Mouse (Mus musculus) forebrain, embryonic 15.5 days (tissue): ENCODE measurements around the gene Specc1. TPM values are rescaled to one million over a fixed set of nuclear protein-coding genes. Genes with fewer than 3 reads are reported as not detected.
A peak's percentile ranks its signal among the peaks of the same experiment; 100 is the strongest.

Experiments
- ATAC-seq: fragments of 200-750 bp; cut with Nextera tagmentation; replicated peaks from 2 replicates; pipeline ENCODE4 v1.8.0; 2017; ENCODE audit warnings: mild to moderate bottlenecking, moderate TSS enrichment, moderate library complexity
- H3K27ac ChIP-seq: fragments of 300-500 bp; sonication (generic); replicated peaks from 2 replicates; pipeline ENCODE4 v1.5.1; 2015; ENCODE audit warnings: mild to moderate bottlenecking, inconsistent platforms
- H3K27me3 ChIP-seq: fragments of 300-500 bp; sonication (generic); 2 replicates; pipeline ENCODE4 v1.6.1; 2015; ENCODE audit warnings: inconsistent platforms
- H3K36me3 ChIP-seq: fragments of 300-500 bp; sonication (generic); 2 replicates; pipeline ENCODE4 v1.6.1; 2015; ENCODE audit warnings: mild to moderate bottlenecking, inconsistent platforms
- H3K4me1 ChIP-seq: fragments of 300-500 bp; sonication (generic); 2 replicates; pipeline ENCODE4 v1.6.1; 2015; ENCODE audit warnings: inconsistent platforms
- H3K4me2 ChIP-seq: fragments of 300-500 bp; sonication (generic); replicated peaks from 2 replicates; pipeline ENCODE4 v1.6.1; 2015; ENCODE audit warnings: mild to moderate bottlenecking, inconsistent platforms
- H3K4me3 ChIP-seq: fragments of 300-500 bp; sonication (generic); 2 replicates; pipeline ENCODE4 v1.5.1; 2015; ENCODE audit warnings: mild to moderate bottlenecking, inconsistent platforms
- H3K9ac ChIP-seq: fragments of 300-500 bp; sonication (generic); replicated peaks from 2 replicates; pipeline ENCODE4 v1.6.1; 2015; ENCODE audit warnings: mild to moderate bottlenecking, inconsistent platforms
- H3K9me3 ChIP-seq: fragments of 300-500 bp; sonication (generic); 2 replicates; pipeline ENCODE4 v1.6.1; 2016; ENCODE audit warnings: inconsistent platforms
- WGBS: fragments of 180-500 bp; shearing (Covaris S2); methylation state at CpG from one replicate; pipeline ENCODE4 v1.1.7; 2015; ENCODE audit warnings: mixed read lengths; 5-methylcytosine and 5-hydroxymethylcytosine counted together
- polyA plus RNA-seq: library from polyadenylated mRNA; unstranded; fragments of >200 nt; fragmentation: Nextera tagmentation; extraction: Ambion mirVana; gene quantifications from 2 replicates; pipeline ENCODE4 v1.2.1, GENCODE M21; 2015

Gene Specc1
- polyA plus RNA-seq, 1 experiment from 2014 or later = 11.7 TPM

DNA sequence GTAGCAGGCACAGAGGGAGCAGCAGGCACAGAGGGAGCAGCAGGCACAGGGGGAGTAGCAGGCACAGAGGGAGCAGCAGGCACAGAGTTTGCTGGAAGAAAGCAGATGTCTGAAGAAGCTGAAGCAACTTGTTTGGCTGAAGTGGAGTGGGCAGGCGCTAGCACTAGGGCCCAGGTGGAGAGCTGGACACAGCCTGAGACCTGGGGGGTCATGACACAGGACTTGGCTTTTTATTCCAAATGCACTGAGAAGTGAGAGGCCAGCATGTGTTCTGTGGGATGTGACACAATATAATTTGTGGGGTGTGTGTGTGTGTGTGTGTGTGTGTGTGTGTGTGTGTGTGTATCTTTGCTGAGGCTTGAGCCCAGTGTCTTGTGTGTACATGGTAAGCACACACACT, 64.3 kb downstream of the Specc1 start:
- 95% methylated on average over 1 of the region's 1 CpGs for WGBS
- no peak for ATAC-seq
- Histone ChIP-seq H3K36me3 (no peaks in the 10 kb centered on the region), H3K9ac (no peak overlapping the region), H3K9me3 (no peaks in the 10 kb centered on the region), H3K4me1 (peaks cover 24% of the 10 kb centered on the region), H3K4me3 (no peak overlapping the region), H3K27ac (no peak overlapping the region), H3K4me2 (no peak overlapping the region), H3K27me3 (no peaks in the 10 kb centered on the region)

DNA sequence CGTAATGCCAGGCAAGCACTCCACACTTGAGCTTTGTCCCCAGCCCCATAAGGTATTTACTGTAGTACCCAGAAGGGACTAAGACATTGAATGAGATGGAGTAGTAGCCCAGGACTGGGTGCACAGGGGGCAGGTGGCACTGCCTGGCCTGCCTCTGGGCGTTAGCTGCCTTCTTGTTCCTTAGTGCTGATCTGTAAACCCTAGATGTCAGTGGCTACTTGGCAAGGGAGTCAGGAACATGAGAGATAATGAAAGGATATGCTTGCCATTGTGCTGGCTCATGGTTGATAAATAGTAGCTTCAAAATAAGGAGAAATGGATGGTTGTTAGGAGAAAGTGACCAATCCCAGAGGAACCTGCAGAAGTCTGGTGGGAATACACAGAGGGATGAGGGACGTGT, 65.5 kb downstream of the Specc1 start:
- WGBS = 94% methylated on average over 3 of the region's 3 CpGs
- Histone ChIP-seq H3K4me1 (peaks cover 29% of the 10 kb centered on the region), H3K27me3 (no peaks in the 10 kb centered on the region), H3K9me3 (no peaks in the 10 kb centered on the region), H3K4me2 (no peak overlapping the region), H3K27ac (no peak overlapping the region), H3K9ac (no peak overlapping the region), H3K36me3 (no peaks in the 10 kb centered on the region), H3K4me3 (no peak overlapping the region)
- ATAC-seq = no peak

DNA sequence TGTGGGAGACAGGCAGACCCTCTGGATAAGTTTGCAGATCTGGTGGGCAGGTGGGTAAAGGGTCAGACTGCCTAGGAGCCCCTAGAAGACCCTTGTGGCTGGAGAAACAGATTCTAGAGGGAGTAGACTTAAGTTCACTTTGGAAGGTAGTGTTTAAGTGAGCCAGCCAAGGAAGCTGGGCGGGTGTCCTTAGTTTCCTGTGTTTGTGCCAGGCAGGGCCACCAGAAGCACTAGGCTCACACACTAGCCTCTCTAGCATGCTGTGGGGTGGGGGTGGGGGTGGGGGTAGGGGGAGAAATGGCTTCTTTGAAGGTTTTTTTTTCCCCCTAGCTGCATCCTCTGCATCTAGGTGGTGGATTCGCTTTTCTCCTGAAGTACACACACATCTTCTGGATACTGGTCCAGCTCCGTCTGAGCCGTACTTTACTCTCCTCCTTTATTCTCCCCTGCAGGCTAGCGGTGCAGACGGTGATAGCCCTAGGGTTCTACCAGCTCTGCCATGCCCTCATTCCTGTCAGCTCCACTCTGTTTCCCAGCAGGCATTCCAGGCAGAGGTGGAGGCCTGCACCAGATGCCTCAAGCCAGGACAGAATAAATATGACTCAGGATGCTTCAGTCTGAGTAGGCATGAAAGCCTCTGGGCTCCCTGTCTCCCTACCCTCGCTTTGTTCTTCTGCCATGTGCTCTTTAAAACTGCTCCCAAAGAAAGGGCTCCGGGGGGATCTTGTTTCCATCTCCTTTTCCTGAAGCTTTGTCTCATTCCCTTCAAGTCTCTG, 66.3 kb downstream of the Specc1 start:
- H3K9me3 ChIP-seq = no peaks in the 10 kb centered on the region
- H3K27me3 ChIP-seq = no peaks in the 10 kb centered on the region
- no peak overlapping the region for H3K4me2 ChIP-seq
- peaks cover 32% of the 10 kb centered on the region for H3K4me1 ChIP-seq
- H3K36me3 ChIP-seq = no peaks in the 10 kb centered on the region
- 81% methylated on average over 8 of the region's 8 CpGs for WGBS
- no peak overlapping the region for H3K9ac ChIP-seq
- H3K4me3 ChIP-seq = no peak overlapping the region
- no peak overlapping the region for H3K27ac ChIP-seq
- no peak for ATAC-seq

GRCm38 (mm10) chr11:62023494-62024233, 67.1 kb downstream of the Specc1 start:
- no peak overlapping the region for H3K4me3 ChIP-seq
- H3K9ac ChIP-seq = no peak overlapping the region
- no peaks in the 10 kb centered on the region for H3K9me3 ChIP-seq
- H3K36me3 ChIP-seq = no peaks in the 10 kb centered on the region
- 0 out of 2 replicates have a peak overlapping the region, but pooled peaks have one; percentile 2 for H3K4me2 ChIP-seq
- ATAC-seq = no peak
- 73% methylated on average over 12 of the region's 12 CpGs for WGBS
- peak overlapping the region; percentile 59; the same call in 1 of the 2 replicates for H3K27ac ChIP-seq
- H3K27me3 ChIP-seq = no peaks in the 10 kb centered on the region
- peaks cover 32% of the 10 kb centered on the region for H3K4me1 ChIP-seq

DNA sequence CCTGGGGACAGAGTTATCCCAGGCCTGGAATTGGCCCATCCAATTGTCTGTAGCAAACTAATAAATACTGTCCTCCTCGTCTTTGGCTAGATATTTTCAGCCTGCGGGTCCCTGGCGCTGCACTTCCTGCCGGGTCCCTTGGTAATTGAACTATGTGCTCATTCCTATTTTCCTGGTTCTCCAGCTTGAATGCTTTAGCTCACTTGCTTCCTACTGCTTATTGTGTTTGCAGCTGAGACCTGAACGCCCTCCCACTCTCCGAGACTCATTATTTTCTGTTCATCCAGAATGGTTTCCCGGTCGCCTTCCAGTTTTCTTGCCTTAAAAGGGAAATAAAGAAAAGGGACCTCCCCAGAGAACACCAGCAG, 67.7 kb downstream of the Specc1 start:
- H3K4me1 ChIP-seq = peaks cover 32% of the 10 kb centered on the region
- H3K9me3 ChIP-seq = no peaks in the 10 kb centered on the region
- no peak overlapping the region for H3K9ac ChIP-seq
- H3K4me2 ChIP-seq = peak overlapping the region; percentile 2; the same call in 1 of the 2 replicates
- H3K36me3 ChIP-seq = no peaks in the 10 kb centered on the region
- no peak for ATAC-seq
- 14% methylated on average over 8 of the region's 8 CpGs for WGBS
- H3K4me3 ChIP-seq = no peak overlapping the region
- no peaks in the 10 kb centered on the region for H3K27me3 ChIP-seq
- H3K27ac ChIP-seq = peak overlapping the region; percentile 59

DNA sequence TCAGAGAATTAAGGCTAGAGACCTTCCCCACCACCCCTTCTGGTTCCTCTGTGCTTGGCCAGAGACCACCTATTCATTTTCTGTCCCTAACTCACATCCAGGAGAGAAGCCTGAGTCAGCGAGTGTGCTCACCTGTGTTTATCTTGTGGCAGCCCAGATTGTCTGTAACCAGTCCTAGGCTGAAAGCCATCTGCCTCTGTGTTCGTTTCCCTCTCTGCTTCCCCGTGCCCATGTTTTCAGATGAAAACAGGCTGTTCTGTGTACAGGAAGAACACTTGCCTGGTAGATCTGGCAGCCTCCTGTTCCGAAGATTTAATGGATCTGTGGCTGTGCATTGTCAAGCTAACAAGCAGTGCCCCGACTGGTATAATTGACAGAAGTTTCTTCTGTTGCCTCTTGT, 68.4 kb downstream of the Specc1 start:
- Histone ChIP-seq H3K36me3 (no peaks in the 10 kb centered on the region), H3K4me3 (no peak overlapping the region), H3K9ac (no peak overlapping the region), H3K4me1 (peaks cover 32% of the 10 kb centered on the region), H3K9me3 (no peaks in the 10 kb centered on the region), H3K27ac (peak overlapping the region; percentile 59; the same call in 1 of the 2 replicates), H3K4me2 (no peak overlapping the region), H3K27me3 (no peaks in the 10 kb centered on the region)
- 0 out of 2 replicates have a peak, but pooled peaks have one; percentile 32 for ATAC-seq
- WGBS = 32% methylated on average over 5 of the region's 5 CpGs

DNA sequence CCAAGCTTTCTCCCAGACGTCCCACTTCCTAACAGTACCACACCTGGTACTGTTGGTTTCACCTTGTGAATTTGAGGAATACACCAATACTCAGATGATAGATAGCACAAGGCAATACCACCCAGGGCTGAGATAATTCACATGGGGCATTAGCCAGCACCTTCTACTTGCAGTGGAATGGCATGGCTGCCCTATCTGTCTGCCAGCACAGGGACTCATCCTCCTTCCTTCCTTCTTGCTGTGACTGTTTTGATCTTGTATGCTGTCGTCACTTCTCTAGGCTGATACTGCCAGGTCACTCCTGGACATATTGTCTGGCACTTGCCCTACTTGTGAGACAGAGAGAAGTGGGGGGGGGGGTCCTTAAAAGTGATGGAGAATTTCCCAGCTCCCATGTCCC, 69.2 kb downstream of the Specc1 start:
- Histone ChIP-seq H3K4me2 (no peak overlapping the region), H3K9me3 (no peaks in the 10 kb centered on the region), H3K4me1 (peaks cover 32% of the 10 kb centered on the region), H3K4me3 (no peak overlapping the region), H3K27me3 (no peaks in the 10 kb centered on the region), H3K36me3 (no peaks in the 10 kb centered on the region), H3K9ac (no peak overlapping the region), H3K27ac (no peak overlapping the region)
- WGBS = 82% methylated on average over 2 of the region's 2 CpGs
- no peak for ATAC-seq

DNA sequence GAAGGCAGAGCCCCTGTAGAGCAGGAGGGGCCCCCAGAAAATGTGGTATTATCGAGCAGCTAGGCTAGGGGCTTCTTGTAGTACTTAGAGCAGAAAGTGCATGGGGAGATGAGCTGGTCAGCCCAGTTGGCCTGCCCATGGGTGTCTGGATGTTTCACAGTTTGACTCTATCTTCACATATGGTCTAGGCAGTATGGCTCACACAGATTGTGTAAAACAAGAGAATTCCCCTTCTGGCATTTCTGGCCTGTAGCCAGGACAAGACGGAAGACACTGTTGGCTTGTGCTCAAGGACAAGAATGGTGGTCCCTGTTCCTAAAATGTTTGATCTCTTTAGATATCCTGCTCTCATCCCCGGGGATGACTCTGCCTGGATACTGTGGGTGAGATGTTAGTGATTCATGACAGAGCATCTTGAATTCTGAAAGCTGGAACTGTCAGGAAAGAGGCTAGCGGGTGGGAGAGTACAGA, 69.8 kb downstream of the Specc1 start:
- H3K4me2 ChIP-seq = no peak overlapping the region
- no peaks in the 10 kb centered on the region for H3K36me3 ChIP-seq
- H3K9me3 ChIP-seq = no peaks in the 10 kb centered on the region
- H3K27ac ChIP-seq = no peak overlapping the region
- no peak overlapping the region for H3K9ac ChIP-seq
- 69% methylated on average over 4 of the region's 4 CpGs for WGBS
- no peak overlapping the region for H3K4me3 ChIP-seq
- no peak for ATAC-seq
- H3K27me3 ChIP-seq = no peaks in the 10 kb centered on the region
- H3K4me1 ChIP-seq = peaks cover 32% of the 10 kb centered on the region

DNA sequence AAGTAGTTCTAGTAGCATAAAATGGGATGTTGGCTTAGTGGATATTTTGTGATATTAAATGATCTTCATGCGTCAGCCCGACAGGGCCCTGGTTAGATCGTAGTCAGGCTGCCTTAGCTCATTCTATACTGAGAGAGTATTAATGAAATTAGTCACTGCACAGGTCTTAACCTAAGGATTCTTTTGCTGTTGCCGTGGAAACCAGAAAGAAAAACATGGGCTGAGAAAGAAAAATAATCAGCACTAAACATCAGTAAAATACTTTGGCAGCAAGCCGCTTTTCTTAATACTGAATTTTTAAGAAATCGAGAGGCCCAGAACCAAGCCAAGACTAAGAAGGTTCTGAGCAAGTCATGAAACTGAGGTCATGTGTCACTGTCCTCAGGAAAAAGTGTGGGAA, 70.7 kb downstream of the Specc1 start:
- Histone ChIP-seq H3K36me3 (no peaks in the 10 kb centered on the region), H3K27me3 (no peaks in the 10 kb centered on the region), H3K9ac (no peak overlapping the region), H3K4me3 (no peak overlapping the region), H3K4me2 (no peak overlapping the region), H3K4me1 (peaks cover 32% of the 10 kb centered on the region), H3K27ac (0 out of 2 replicates have a peak overlapping the region, but pooled peaks have one; percentile 19), H3K9me3 (no peaks in the 10 kb centered on the region)
- ATAC-seq = no peak
- WGBS = 65% methylated on average over 6 of the region's 6 CpGs

GRCm38 (mm10) chr11:62027705-62028104, 71.1 kb downstream of the Specc1 start:
- H3K4me3 ChIP-seq = no peak overlapping the region
- peaks cover 32% of the 10 kb centered on the region for H3K4me1 ChIP-seq
- H3K36me3 ChIP-seq = no peaks in the 10 kb centered on the region
- H3K9ac ChIP-seq = no peak overlapping the region
- no peaks in the 10 kb centered on the region for H3K27me3 ChIP-seq
- H3K27ac ChIP-seq = peak overlapping the region; percentile 19; the same call in 1 of the 2 replicates
- WGBS = 51% methylated on average over 2 of the region's 2 CpGs
- no peak overlapping the region for H3K4me2 ChIP-seq
- no peak for ATAC-seq
- no peaks in the 10 kb centered on the region for H3K9me3 ChIP-seq

- ATAC-seq = no peak
- Histone ChIP-seq H3K27me3 (no peaks in the 10 kb centered on the region), H3K36me3 (no peaks in the 10 kb centered on the region), H3K4me2 (no peak overlapping the region), H3K4me1 (peaks cover 25% of the 10 kb centered on the region), H3K4me3 (no peak overlapping the region), H3K27ac (no peak overlapping the region), H3K9ac (no peak overlapping the region), H3K9me3 (no peaks in the 10 kb centered on the region)
- 88% methylated on average over 9 of the region's 9 CpGs for WGBS
Observed at GRCm38 (mm10) chr11:62029171-62029570, 72.6 kb downstream of the Specc1 start.

DNA sequence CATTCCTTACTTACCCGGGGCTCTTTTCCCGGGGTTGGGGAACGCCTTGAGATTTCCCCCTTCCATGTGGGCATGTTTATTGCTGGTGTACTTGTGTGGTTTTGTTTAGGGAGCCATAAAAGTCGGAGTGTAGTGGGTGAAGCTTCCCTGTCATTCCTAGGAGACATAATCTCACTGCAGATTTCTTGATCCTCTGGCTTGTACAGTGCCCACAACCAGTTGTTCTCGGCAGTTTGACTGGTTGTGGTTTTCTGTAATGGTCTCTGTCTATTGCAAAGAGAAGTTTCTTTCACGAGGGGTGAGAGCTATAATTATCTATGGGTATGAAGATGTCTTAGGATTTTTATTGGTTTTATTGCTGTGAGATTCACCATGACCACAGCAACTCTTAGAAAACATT, 78.0 kb downstream of the Specc1 start:
- no peak overlapping the region for H3K27ac ChIP-seq
- no peaks in the 10 kb centered on the region for H3K4me1 ChIP-seq
- H3K9me3 ChIP-seq = no peaks in the 10 kb centered on the region
- no peaks in the 10 kb centered on the region for H3K27me3 ChIP-seq
- no peak for ATAC-seq
- H3K4me3 ChIP-seq = no peak overlapping the region
- H3K4me2 ChIP-seq = no peak overlapping the region
- no peaks in the 10 kb centered on the region for H3K36me3 ChIP-seq
- H3K9ac ChIP-seq = no peak overlapping the region
- 86% methylated on average over 6 of the region's 6 CpGs for WGBS
